Mouse (Mus musculus): ENCODE measurements at regions not wholly inside any gene's neighbourhood (a gene's known extent, or its start where the extent isn't known, plus 50 kb on each side); places are given as distances from the start of the nearest gene placed in this dataset.

DNA sequence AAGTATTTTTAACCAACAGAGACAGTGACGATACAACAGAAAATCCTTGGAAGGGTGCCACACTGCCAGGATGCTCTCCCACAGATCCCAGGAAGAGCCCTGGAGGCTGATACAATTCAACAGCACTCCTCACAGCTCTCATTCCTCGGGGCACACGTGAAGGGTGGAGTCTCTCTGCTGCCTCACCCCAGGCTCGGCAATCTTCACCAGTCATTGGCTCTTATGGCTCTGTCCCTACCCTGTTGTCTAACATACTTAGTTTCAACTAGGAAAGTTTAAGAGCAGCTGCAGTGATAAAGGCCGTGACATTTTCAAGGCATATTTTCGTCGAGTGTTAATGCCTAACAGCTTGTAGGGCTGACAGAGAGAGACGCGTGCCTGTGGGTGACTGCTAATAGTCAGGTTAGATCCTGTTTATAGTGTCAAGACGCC, 238.8 kb downstream of the Rnf144a start:
- TF ChIP-seq CTCF (IDR thresholded peaks at IDR 0.05; ENCODE audit: insufficient read depth, low read depth, low read length): no peak
- TF ChIP-seq POLR2A (IDR thresholded peaks at IDR 0.05; ENCODE audit: insufficient read depth, low read depth, low read length): no peak
